Mouse (Mus musculus): ENCODE measurements around the gene Grin2d.

Grin2d gene

GRCm38 (mm10) chr7:45856950-45857901 lies 21.0 kb downstream of the Grin2d start:
- no peak for DNase-seq (ENCODE audit: low read depth, low spot score)

GRCm38 (mm10) chr7:45853089-45853488 lies 25.1 kb downstream of the Grin2d start:
- DNase-seq (ENCODE audit: low read depth, low spot score), result no peak

GRCm38 (mm10) chr7:45850661-45851060 lies 27.5 kb downstream of the Grin2d start:
- no peak for DNase-seq (ENCODE audit: low read depth, low spot score)

GRCm38 (mm10) chr7:45848447-45849027 lies 29.6 kb downstream of the Grin2d start:
- DNase-seq (ENCODE audit: low read depth, low spot score), result no peak

GRCm38 (mm10) chr7:45842950-45843744 lies 35.0 kb downstream of the Grin2d start:
- no peak for DNase-seq (ENCODE audit: low read depth, low spot score)

GRCm38 (mm10) chr7:45833924-45834323 lies 44.3 kb downstream of the Grin2d start:
- DNase-seq (ENCODE audit: low read depth, low spot score), result no peak

- DNase-seq (ENCODE audit: low read depth, low spot score), result no peak
Observed at GRCm38 (mm10) chr7:45833148-45833790, 44.9 kb downstream of the Grin2d start.

GRCm38 (mm10) chr7:45832428-45832827 lies 45.8 kb downstream of the Grin2d start:
- DNase-seq (ENCODE audit: low read depth, low spot score), result no peak

- no peak for DNase-seq (ENCODE audit: low read depth, low spot score)
Observed at GRCm38 (mm10) chr7:45831128-45831525, 47.1 kb downstream of the Grin2d start.

GRCm38 (mm10) chr7:45830427-45831127 lies 47.6 kb downstream of the Grin2d start, which contains the start of gene Grwd1:
Gene Grwd1 (minus strand): TSS chr7:45830944.
- DNase-seq (ENCODE audit: low read depth, low spot score), result peak; percentile 94

GRCm38 (mm10) chr7:45826631-45827030 lies 51.5 kb downstream of the Grin2d start:
- DNase-seq (ENCODE audit: low read depth, low spot score), result no peak

- DNase-seq (ENCODE audit: low read depth, low spot score), result no peak
Observed at GRCm38 (mm10) chr7:45824598-45824997, 53.6 kb downstream of the Grin2d start, which contains the start of gene Kcnj14. Gene Kcnj14 (minus strand): TSS chr7:45824782.

- DNase-seq (ENCODE audit: low read depth, low spot score), result no peak
Observed at GRCm38 (mm10) chr7:45820913-45821312, 57.3 kb downstream of the Grin2d start.

GRCm38 (mm10) chr7:45819843-45820242 lies 58.3 kb downstream of the Grin2d start:
- DNase-seq (ENCODE audit: low read depth, low spot score), result no peak

GRCm38 (mm10) chr7:45815984-45816351 lies 62.2 kb downstream of the Grin2d start:
- no peak for DNase-seq (ENCODE audit: low read depth, low spot score)

GRCm38 (mm10) chr7:45815323-45815983 lies 62.7 kb downstream of the Grin2d start:
- no peak for DNase-seq (ENCODE audit: low read depth, low spot score)

GRCm38 (mm10) chr7:45814841-45815240 lies 63.3 kb downstream of the Grin2d start:
- DNase-seq (ENCODE audit: low read depth, low spot score), result no peak

- DNase-seq (ENCODE audit: low read depth, low spot score), result peak; percentile 99
Observed at GRCm38 (mm10) chr7:45813787-45814779, 64.1 kb downstream of the Grin2d start, which contains the start of gene Cyth2. Gene Cyth2 (minus strand): TSS chr7:45814581.

- no peak for DNase-seq (ENCODE audit: low read depth, low spot score)
Observed at GRCm38 (mm10) chr7:45812921-45813320, 65.3 kb downstream of the Grin2d start.
